Mouse (Mus musculus) liver, embryonic 16.5 days (tissue): ENCODE data around the gene D930007J09Rik. TPM values are rescaled to one million over a fixed set of nuclear protein-coding genes. Genes with fewer than 3 reads are reported as not detected.

Experiments
- ATAC-seq: fragments of 200-750 bp; cut with Nextera tagmentation; 2 replicates; pipeline ENCODE4 v1.8.0; 2017; ENCODE audit warnings: low read depth, mild to moderate bottlenecking, moderate number of reproducible peaks, moderate library complexity
- H3K27ac ChIP-seq: fragments of 300-500 bp; sonication (generic); 2 replicates; pipeline ENCODE4 v1.5.1; 2014; ENCODE audit warnings: mild to moderate bottlenecking, low read length
- H3K27me3 ChIP-seq: fragments of 300-500 bp; sonication (generic); 2 replicates; pipeline ENCODE4 v1.6.1; 2014; ENCODE audit warnings: low read depth, low read length, mixed read lengths; ENCODE audit not compliant: control insufficient read depth, insufficient read depth
- H3K36me3 ChIP-seq: fragments of 300-500 bp; sonication (generic); 2 replicates; pipeline ENCODE4 v1.6.1; 2014; ENCODE audit warnings: mild to moderate bottlenecking; ENCODE audit not compliant: control insufficient read depth, insufficient read depth
- H3K4me1 ChIP-seq: fragments of 300-500 bp; sonication (generic); 2 replicates; pipeline ENCODE4 v1.6.1; 2014; ENCODE audit warnings: low read depth, low read length, mixed read lengths; ENCODE audit not compliant: control insufficient read depth
- H3K4me2 ChIP-seq: fragments of 300-500 bp; sonication (generic); 2 replicates; pipeline ENCODE4 v1.6.1; 2014; ENCODE audit warnings: low read depth, low read length, mixed read lengths
- H3K4me3 ChIP-seq: fragments of 300-500 bp; sonication (generic); 2 replicates; pipeline ENCODE4 v1.5.1; 2014; ENCODE audit warnings: low read depth, mild to moderate bottlenecking, low read length
- H3K9ac ChIP-seq: fragments of 300-500 bp; sonication (generic); 2 replicates; pipeline ENCODE4 v1.6.1; 2014; ENCODE audit warnings: low read depth, low read length
- H3K9me3 ChIP-seq: fragments of 300-500 bp; sonication (generic); replicated peaks from 2 replicates; pipeline ENCODE4 v1.6.1; 2016; ENCODE audit warnings: low read length; ENCODE audit not compliant: control insufficient read depth
- WGBS: fragments of 180-500 bp; shearing (Covaris S2); extraction: QIAGEN DNeasy Blood & Tissue Kit; methylation state at CpG from one replicate; pipeline ENCODE4 v1.1.7; 2014; ENCODE audit not compliant: insufficient replicate concordance; 5-methylcytosine and 5-hydroxymethylcytosine counted together
- polyA plus RNA-seq: library from polyadenylated mRNA; unstranded; fragments of >200 nt; fragmentation: Nextera tagmentation; extraction: Ambion mirVana; gene quantifications from 2 replicates; pipeline ENCODE4 v1.2.1, GENCODE M21; 2015

D930007J09Rik gene
- polyA plus RNA-seq: not detected in 2 replicates

- Histone ChIP-seq H3K9ac (peak within 1 kb of the TSS; percentile 85), H3K4me2 (peak within 1 kb of the TSS; percentile 98), H3K4me3 (peak within 1 kb of the TSS; percentile 88), H3K27me3 (no peaks in the 10 kb centered on the region), H3K36me3 (peaks cover 6% of the 10 kb centered on the region), H3K27ac (peak within 1 kb of the TSS; percentile 45), H3K4me1 (peaks cover 18% of the 10 kb centered on the region), H3K9me3 (no peaks in the 10 kb centered on the region)
- ATAC-seq: peak; percentile 37
- under 1% methylated on average over 94 of the region's 95 CpGs for WGBS
Observed at GRCm38 (mm10) chr13:32802259-32803081, at the start of gene D930007J09Rik. Gene D930007J09Rik (minus strand): TSS chr13:32802849.

GRCm38 (mm10) chr13:32851967-32852366 is 49.3 kb upstream of the D930007J09Rik start:
- H3K4me3 ChIP-seq: no peak overlapping the region
- H3K36me3 ChIP-seq: no peaks in the 10 kb centered on the region
- 5% methylated on average over 7 of the region's 7 CpGs for WGBS
- H3K27ac ChIP-seq: no peak overlapping the region
- ATAC-seq: no peak
- H3K4me1 ChIP-seq: no peaks in the 10 kb centered on the region; the same call in none of the 2 replicates
- no peaks in the 10 kb centered on the region for H3K27me3 ChIP-seq
- no peak overlapping the region for H3K9ac ChIP-seq
- no peaks in the 10 kb centered on the region for H3K9me3 ChIP-seq
- H3K4me2 ChIP-seq: no peak overlapping the region

GRCm38 (mm10) chr13:32850668-32851404 is 48.2 kb upstream of the D930007J09Rik start, which contains the start of gene Serpinb1a:
Gene Serpinb1a (minus strand): TSS chr13:32851185.
- no peaks in the 10 kb centered on the region for H3K36me3 ChIP-seq
- H3K4me1 ChIP-seq: no peaks in the 10 kb centered on the region; the same call in none of the 2 replicates
- WGBS: 34% methylated on average over 10 of the region's 10 CpGs
- ATAC-seq: no peak
- H3K9ac ChIP-seq: no peak within 1 kb of the TSS
- no peaks in the 10 kb centered on the region for H3K27me3 ChIP-seq
- H3K4me2 ChIP-seq: no peak within 1 kb of the TSS; the same call in 1 of the 2 replicates
- no peaks in the 10 kb centered on the region for H3K9me3 ChIP-seq
- no peak within 1 kb of the TSS for H3K27ac ChIP-seq
- peak within 1 kb of the TSS; percentile 19 for H3K4me3 ChIP-seq

GRCm38 (mm10) chr13:32850156-32850555 is 47.5 kb upstream of the D930007J09Rik start:
- Histone ChIP-seq H3K9ac (no peak overlapping the region), H3K27ac (no peak overlapping the region), H3K36me3 (no peaks in the 10 kb centered on the region), H3K27me3 (no peaks in the 10 kb centered on the region), H3K4me2 (no peak overlapping the region; the same call in 1 of the 2 replicates), H3K4me1 (no peaks in the 10 kb centered on the region; the same call in none of the 2 replicates), H3K9me3 (no peaks in the 10 kb centered on the region), H3K4me3 (peak overlapping the region; percentile 19)
- 33% methylated on average over 1 of the region's 1 CpGs for WGBS
- ATAC-seq: no peak

- no peak overlapping the region for H3K9ac ChIP-seq
- H3K4me3 ChIP-seq: peak overlapping the region; percentile 19
- peak overlapping the region; percentile 29 for H3K27ac ChIP-seq
Observed at GRCm38 (mm10) chr13:32849531-32850123, 47.0 kb upstream of the D930007J09Rik start.

GRCm38 (mm10) chr13:32849092-32849491 is 46.4 kb upstream of the D930007J09Rik start:
- Histone ChIP-seq H3K4me3 (peak overlapping the region; percentile 19; the same call in 1 of the 2 replicates), H3K27ac (peak overlapping the region; percentile 29; the same call in 1 of the 2 replicates), H3K9ac (no peak overlapping the region), H3K36me3 (no peaks in the 10 kb centered on the region), H3K4me2 (no peak overlapping the region), H3K27me3 (no peaks in the 10 kb centered on the region), H3K9me3 (no peaks in the 10 kb centered on the region), H3K4me1 (no peaks in the 10 kb centered on the region; the same call in none of the 2 replicates)
- WGBS: 11% methylated on average over 4 of the region's 4 CpGs
- ATAC-seq: peak; percentile 76

More at GRCm38 (mm10) chr13:32849531-32850123, 47.0 kb upstream of the D930007J09Rik start:
- no peak for ATAC-seq
- H3K27me3 ChIP-seq: no peaks in the 10 kb centered on the region
- no peaks in the 10 kb centered on the region for H3K9me3 ChIP-seq
- H3K36me3 ChIP-seq: no peaks in the 10 kb centered on the region
- no peak overlapping the region; the same call in 1 of the 2 replicates for H3K4me2 ChIP-seq
- no peaks in the 10 kb centered on the region; the same call in none of the 2 replicates for H3K4me1 ChIP-seq

- no peak overlapping the region for H3K4me2 ChIP-seq
- H3K4me3 ChIP-seq: no peak overlapping the region
- no peaks in the 10 kb centered on the region; the same call in none of the 2 replicates for H3K4me1 ChIP-seq
- no peaks in the 10 kb centered on the region for H3K36me3 ChIP-seq
- no peak overlapping the region for H3K27ac ChIP-seq
- no peak overlapping the region for H3K9ac ChIP-seq
- H3K27me3 ChIP-seq: no peaks in the 10 kb centered on the region
- H3K9me3 ChIP-seq: no peaks in the 10 kb centered on the region
- no peak for ATAC-seq
Observed at GRCm38 (mm10) chr13:32846221-32846620, 43.6 kb upstream of the D930007J09Rik start.

DNA sequence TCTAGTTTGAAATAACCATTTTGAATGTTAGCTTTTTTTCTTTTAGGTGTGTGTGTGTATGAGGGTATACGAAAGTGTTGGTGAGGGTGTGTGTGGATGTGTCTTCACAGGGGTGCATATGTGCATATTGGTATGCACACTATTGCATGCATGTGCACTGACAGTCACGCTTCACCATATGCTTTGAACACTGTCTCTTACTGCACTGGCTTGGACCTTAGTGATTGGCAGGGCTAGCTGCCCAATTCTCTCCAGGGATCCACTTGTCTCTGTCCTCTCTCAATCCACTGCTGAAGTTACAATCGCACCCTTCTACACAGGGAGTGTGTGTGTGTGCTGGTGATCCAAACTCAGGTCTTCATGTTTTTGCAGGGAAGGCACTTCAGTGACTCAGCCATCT is 38.7 kb upstream of the D930007J09Rik start:
- no peaks in the 10 kb centered on the region for H3K9me3 ChIP-seq
- no peak overlapping the region for H3K4me3 ChIP-seq
- H3K4me1 ChIP-seq: no peaks in the 10 kb centered on the region
- H3K27me3 ChIP-seq: no peaks in the 10 kb centered on the region
- H3K36me3 ChIP-seq: no peaks in the 10 kb centered on the region
- H3K4me2 ChIP-seq: no peak overlapping the region
- no peak overlapping the region for H3K27ac ChIP-seq
- 68% methylated on average over 3 of the region's 3 CpGs for WGBS
- H3K9ac ChIP-seq: no peak overlapping the region
- ATAC-seq: no peak
